Mouse (Mus musculus): Measurements from ENCODE around the gene Speer4f1.
"Not testable (repeated sequence)": the region's sequence is repeated elsewhere in the genome, so short reads cannot be mapped to it uniquely, and the experiment has no call there.

Speer4f1 gene

GRCm38 (mm10) chr5:17475798-17476197 is at the start of gene Speer4f1:
Gene Speer4f1 (plus strand): TSS chr5:17476098.
- DNase-seq, result not testable (repeated sequence)

GRCm38 (mm10) chr5:17426930-17427329 is 49.0 kb upstream of the Speer4f1 start:
- DNase-seq, result no peak

- no peak for DNase-seq
Observed at GRCm38 (mm10) chr5:17434721-17435120, 41.2 kb upstream of the Speer4f1 start.

- DNase-seq, result no peak
Observed at GRCm38 (mm10) chr5:17436209-17436608, 39.7 kb upstream of the Speer4f1 start.

GRCm38 (mm10) chr5:17439487-17440102 is 36.3 kb upstream of the Speer4f1 start:
- DNase-seq, result no peak

GRCm38 (mm10) chr5:17454059-17454458 is 21.8 kb upstream of the Speer4f1 start:
- DNase-seq, result no peak

- DNase-seq, result no peak
Observed at GRCm38 (mm10) chr5:17454952-17455586, 20.8 kb upstream of the Speer4f1 start.

- DNase-seq, result no peak
Observed at GRCm38 (mm10) chr5:17456671-17457070, 19.2 kb upstream of the Speer4f1 start.

GRCm38 (mm10) chr5:17468120-17468519 is 7.8 kb upstream of the Speer4f1 start:
- DNase-seq, result not testable (repeated sequence)

- no peak for DNase-seq
Observed at GRCm38 (mm10) chr5:17476476-17476875, 578 bp downstream of the Speer4f1 start.

- no peak for DNase-seq
Observed at GRCm38 (mm10) chr5:17489894-17490293, 14.0 kb downstream of the Speer4f1 start.

GRCm38 (mm10) chr5:17495616-17496015 is 19.7 kb downstream of the Speer4f1 start:
- no peak for DNase-seq

- DNase-seq, result no peak
Observed at GRCm38 (mm10) chr5:17496650-17497049, 20.8 kb downstream of the Speer4f1 start.

GRCm38 (mm10) chr5:17499873-17500329 is 24.0 kb downstream of the Speer4f1 start:
- DNase-seq, result no peak

- DNase-seq, result no peak
Observed at GRCm38 (mm10) chr5:17500866-17501265, 25.0 kb downstream of the Speer4f1 start.

GRCm38 (mm10) chr5:17505540-17505939 is 29.6 kb downstream of the Speer4f1 start:
- no peak for DNase-seq

GRCm38 (mm10) chr5:17508038-17508437 is 32.1 kb downstream of the Speer4f1 start:
- no peak for DNase-seq
